Mouse (Mus musculus) lung, embryonic 15.5 days (tissue): Measurements from ENCODE around the gene Rtn4rl1. TPM values are rescaled to one million over a fixed set of nuclear protein-coding genes. Genes with fewer than 3 reads are reported as not detected.

Experiments
- ATAC-seq: fragments of 200-750 bp; cut with Nextera tagmentation; 2 replicates; pipeline ENCODE4 v1.8.0; 2017; ENCODE audit warnings: moderate number of reproducible peaks, borderline replicate concordance; ENCODE audit not compliant: low FRiP score, low TSS enrichment; ENCODE audit errors: extremely low read depth
- H3K27ac ChIP-seq: fragments of 300-500 bp; sonication (generic); 2 replicates; pipeline ENCODE4 v1.5.1; 2015; ENCODE audit warnings: moderate library complexity, mild to moderate bottlenecking, inconsistent platforms
- H3K27me3 ChIP-seq: fragments of 300-500 bp; sonication (generic); 2 replicates; pipeline ENCODE4 v1.6.1; 2015; ENCODE audit warnings: inconsistent platforms
- H3K36me3 ChIP-seq: fragments of 300-500 bp; sonication (generic); 2 replicates; pipeline ENCODE4 v1.6.1; 2015; ENCODE audit warnings: inconsistent platforms
- H3K4me1 ChIP-seq: fragments of 300-500 bp; sonication (generic); 2 replicates; pipeline ENCODE4 v1.6.1; 2015; ENCODE audit warnings: inconsistent platforms
- H3K4me2 ChIP-seq: fragments of 300-500 bp; sonication (generic); 2 replicates; pipeline ENCODE4 v1.6.1; 2015; ENCODE audit warnings: inconsistent platforms, mild to moderate bottlenecking, moderate library complexity
- H3K4me3 ChIP-seq: fragments of 300-500 bp; sonication (generic); 2 replicates; pipeline ENCODE4 v1.5.1; 2015; ENCODE audit warnings: mild to moderate bottlenecking, inconsistent platforms
- H3K9ac ChIP-seq: fragments of 300-500 bp; sonication (generic); 2 replicates; pipeline ENCODE4 v1.6.1; 2015; ENCODE audit warnings: inconsistent platforms
- H3K9me3 ChIP-seq: fragments of 300-500 bp; sonication (generic); 2 replicates; pipeline ENCODE4 v1.6.1; 2016; ENCODE audit warnings: inconsistent platforms
- WGBS: fragments of 180-500 bp; shearing (Covaris S2); methylation state at CpG from one replicate; pipeline ENCODE4 v1.1.7; 2015; 5-methylcytosine and 5-hydroxymethylcytosine counted together
- microRNA counts: library from miRNA; unstranded; fragments of <30 nt; microRNA quantifications from one replicate; lab custom pipeline; 2016
- microRNA-seq: library from miRNA; unstranded; fragments of <30 nt; microRNA quantifications from one replicate; pipeline ENCODE4, GENCODE M21; 2016
- polyA plus RNA-seq: library from polyadenylated mRNA; unstranded; fragments of >200 nt; fragmentation: Nextera tagmentation; extraction: Ambion mirVana; gene quantifications from 2 replicates; pipeline ENCODE4 v1.2.1, GENCODE M21; 2015

Rtn4rl1 gene
- polyA plus RNA-seq, 1 experiment from 2014 or later: 3.3 TPM

DNA sequence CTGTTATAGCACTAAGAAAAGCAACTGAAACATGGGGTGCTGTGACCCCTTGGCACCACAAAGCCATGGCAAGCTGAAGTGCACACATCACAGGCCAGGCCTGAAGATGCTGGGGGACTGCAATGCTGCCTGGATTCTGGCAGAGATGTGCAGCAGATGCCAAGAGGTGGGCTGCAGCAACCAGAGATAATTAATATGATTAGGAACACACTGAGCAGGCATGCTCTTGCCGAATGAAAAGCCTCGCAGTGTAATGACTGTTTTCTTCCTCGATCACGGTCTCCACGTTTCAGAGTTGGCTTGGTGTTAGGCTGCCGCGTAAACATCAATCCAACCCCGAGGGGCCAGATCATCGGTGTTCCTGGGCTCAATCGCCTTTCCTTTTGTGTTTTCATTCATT lies 106.2 kb downstream of the Rtn4rl1 start:
- ATAC-seq: no peak
- H3K9ac ChIP-seq: no peak overlapping the region
- no peaks in the 10 kb centered on the region for H3K27me3 ChIP-seq
- H3K9me3 ChIP-seq: no peaks in the 10 kb centered on the region
- no peak overlapping the region for H3K27ac ChIP-seq
- no peak overlapping the region for H3K4me2 ChIP-seq
- H3K4me1 ChIP-seq: peaks cover 2% of the 10 kb centered on the region; the same call in 1 of the 2 replicates
- WGBS: 90% methylated on average over 10 of the region's 10 CpGs
- H3K4me3 ChIP-seq: no peak overlapping the region
- peaks cover 47% of the 10 kb centered on the region for H3K36me3 ChIP-seq

DNA sequence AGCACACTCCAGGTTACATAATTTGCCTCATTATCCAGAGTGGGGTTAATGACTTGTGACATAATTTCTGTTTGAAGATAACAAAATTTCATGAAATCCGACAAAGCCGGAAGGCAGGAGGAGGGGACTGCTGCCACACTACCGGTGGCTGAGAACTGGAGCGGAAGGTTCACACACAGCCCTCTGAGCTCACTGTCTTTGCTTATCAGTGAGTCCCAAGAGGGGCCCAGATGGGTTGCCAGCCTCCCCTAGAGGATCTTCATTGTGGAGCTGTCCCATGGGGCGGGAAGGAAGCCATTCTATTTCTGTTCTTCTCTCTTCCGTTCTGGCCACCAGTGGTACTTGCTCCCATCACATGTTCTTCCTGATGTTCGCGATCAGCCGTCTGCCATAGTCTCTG lies 107.4 kb downstream of the Rtn4rl1 start:
- Histone ChIP-seq H3K36me3 (peaks cover 56% of the 10 kb centered on the region), H3K27ac (no peak overlapping the region), H3K9me3 (no peaks in the 10 kb centered on the region), H3K4me3 (no peak overlapping the region), H3K4me1 (no peaks in the 10 kb centered on the region; the same call in 1 of the 2 replicates), H3K9ac (no peak overlapping the region), H3K27me3 (no peaks in the 10 kb centered on the region), H3K4me2 (no peak overlapping the region)
- 70% methylated on average over 9 of the region's 9 CpGs for WGBS
- ATAC-seq: no peak

DNA sequence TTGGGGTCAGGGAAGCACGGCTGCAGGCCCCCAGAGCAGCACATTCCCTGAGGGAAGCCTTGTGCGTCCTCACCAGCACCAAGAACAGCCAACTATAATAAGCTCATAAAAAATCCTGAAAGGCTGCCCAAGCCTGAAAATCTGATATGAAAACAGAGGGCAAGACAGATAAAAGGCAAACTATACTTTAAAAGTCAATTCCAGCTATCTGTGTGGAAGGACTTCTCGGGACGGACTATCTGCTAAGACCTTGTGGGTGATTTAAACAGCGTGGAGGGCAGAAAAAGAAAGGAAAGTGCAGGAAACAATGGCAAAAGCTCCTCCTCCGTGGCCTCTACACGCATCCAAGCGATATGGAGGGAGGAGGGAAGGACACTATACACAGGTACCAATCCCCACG lies 111.2 kb downstream of the Rtn4rl1 start:
- ATAC-seq: no peak
- Histone ChIP-seq H3K27me3 (no peaks in the 10 kb centered on the region), H3K9me3 (no peaks in the 10 kb centered on the region), H3K4me1 (no peaks in the 10 kb centered on the region), H3K36me3 (peaks cover 87% of the 10 kb centered on the region), H3K4me3 (no peak overlapping the region), H3K4me2 (no peak overlapping the region), H3K27ac (no peak overlapping the region), H3K9ac (no peak overlapping the region)
- 84% methylated on average over 9 of the region's 9 CpGs for WGBS

DNA sequence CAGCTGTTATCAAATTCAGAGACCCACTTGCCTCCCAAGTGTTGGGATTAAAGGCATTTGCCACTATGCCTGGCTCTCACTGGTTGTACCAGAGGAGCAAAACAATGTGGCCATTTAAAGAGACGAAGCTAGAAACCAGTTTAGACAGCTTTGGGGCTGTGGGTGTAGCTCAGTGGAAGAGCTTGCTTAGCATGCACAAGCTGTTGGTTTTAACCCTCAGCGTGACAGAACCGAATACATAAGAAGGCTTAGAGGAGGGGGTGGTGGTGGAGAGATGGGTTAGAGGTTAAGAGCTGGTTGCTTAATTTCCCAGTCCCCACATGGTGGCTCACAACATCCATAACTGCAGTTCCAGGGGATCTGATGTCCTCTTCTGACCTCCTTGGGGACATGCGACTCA lies 115.1 kb downstream of the Rtn4rl1 start:
- 85% methylated on average over 4 of the region's 4 CpGs for WGBS
- no peak overlapping the region for H3K4me3 ChIP-seq
- no peak overlapping the region for H3K4me2 ChIP-seq
- no peaks in the 10 kb centered on the region for H3K9me3 ChIP-seq
- no peak overlapping the region for H3K9ac ChIP-seq
- peaks cover 85% of the 10 kb centered on the region for H3K36me3 ChIP-seq
- ATAC-seq: no peak
- no peaks in the 10 kb centered on the region for H3K27me3 ChIP-seq
- no peaks in the 10 kb centered on the region for H3K4me1 ChIP-seq
- no peak overlapping the region for H3K27ac ChIP-seq

DNA sequence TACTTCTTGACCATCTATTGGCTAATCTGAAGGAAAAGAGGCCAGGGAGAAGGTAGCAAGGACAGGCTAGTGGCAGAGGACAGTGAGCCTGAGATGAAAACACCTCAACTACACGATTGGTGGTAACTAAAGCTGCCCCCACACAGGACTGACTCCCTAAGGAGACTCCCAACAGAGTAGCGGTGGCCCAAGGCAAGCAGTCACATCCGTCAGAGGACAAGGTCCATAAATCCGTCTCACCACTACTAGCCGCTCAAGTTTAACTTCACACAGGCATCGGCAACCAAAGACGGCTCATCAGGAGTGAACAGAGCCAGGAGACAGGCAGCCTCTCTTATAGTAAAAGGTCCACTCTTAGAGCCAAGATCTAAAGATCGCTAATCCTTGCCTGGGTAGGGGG lies 117.2 kb downstream of the Rtn4rl1 start:
- Histone ChIP-seq H3K27me3 (no peaks in the 10 kb centered on the region), H3K36me3 (peaks cover 88% of the 10 kb centered on the region), H3K9me3 (no peaks in the 10 kb centered on the region), H3K4me1 (no peaks in the 10 kb centered on the region), H3K27ac (no peak overlapping the region), H3K4me3 (no peak overlapping the region), H3K4me2 (no peak overlapping the region), H3K9ac (no peak overlapping the region)
- ATAC-seq: no peak
- 82% methylated on average over 8 of the region's 8 CpGs for WGBS

DNA sequence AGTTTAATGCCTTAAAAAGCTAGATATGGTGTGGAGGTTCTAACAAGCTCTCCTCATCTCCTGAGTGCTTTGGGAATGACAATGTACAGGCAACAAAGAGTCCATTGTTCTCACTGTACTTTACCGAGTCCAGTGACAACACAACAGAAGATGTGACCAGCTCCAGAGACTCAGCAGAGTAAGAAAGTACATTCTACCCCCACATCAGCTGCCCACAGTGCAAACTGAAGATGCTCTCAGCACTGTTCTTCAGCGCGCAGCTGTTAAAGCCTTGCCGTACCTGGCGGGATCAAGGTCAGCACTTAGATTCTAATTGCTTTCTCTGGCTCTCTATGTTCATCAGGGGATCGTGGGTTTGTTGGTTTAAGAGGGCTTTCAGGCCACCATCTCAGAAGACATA lies 118.2 kb downstream of the Rtn4rl1 start:
- Histone ChIP-seq H3K4me2 (no peak overlapping the region), H3K36me3 (peaks cover 86% of the 10 kb centered on the region), H3K9ac (no peak overlapping the region), H3K4me3 (no peak overlapping the region), H3K9me3 (no peaks in the 10 kb centered on the region), H3K27ac (no peak overlapping the region), H3K4me1 (no peaks in the 10 kb centered on the region), H3K27me3 (no peaks in the 10 kb centered on the region)
- 76% methylated on average over 6 of the region's 6 CpGs for WGBS
- no peak for ATAC-seq

DNA sequence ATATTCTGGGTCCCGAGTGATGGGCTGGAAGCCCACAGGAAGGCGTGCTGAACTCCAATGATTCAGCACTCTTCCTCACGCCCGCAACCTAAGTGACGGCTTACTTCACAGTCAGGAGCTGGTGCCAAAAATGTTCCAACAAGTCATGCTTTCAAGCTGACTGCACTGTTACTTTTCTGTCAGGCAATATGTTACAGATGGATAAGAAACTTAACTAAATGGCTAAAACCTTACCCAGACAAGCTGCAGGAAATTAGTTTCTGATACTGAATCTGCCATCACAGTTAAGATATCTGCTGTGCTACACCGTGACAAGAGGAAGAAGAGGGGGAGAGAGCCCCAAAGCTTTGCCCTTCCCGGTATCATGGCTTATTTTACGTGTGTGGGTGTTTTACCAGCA lies 120.3 kb downstream of the Rtn4rl1 start:
- H3K36me3 ChIP-seq: peaks cover 77% of the 10 kb centered on the region
- 76% methylated on average over 8 of the region's 8 CpGs for WGBS
- H3K9me3 ChIP-seq: no peaks in the 10 kb centered on the region
- no peak overlapping the region for H3K4me2 ChIP-seq
- H3K27me3 ChIP-seq: no peaks in the 10 kb centered on the region
- H3K4me3 ChIP-seq: no peak overlapping the region
- no peak overlapping the region for H3K9ac ChIP-seq
- no peak for ATAC-seq
- no peak overlapping the region for H3K27ac ChIP-seq
- H3K4me1 ChIP-seq: no peaks in the 10 kb centered on the region; the same call in 1 of the 2 replicates

MicroRNA genes within 50 kb of the gene (microRNA counts, 519-probe panel; counts per million panel counts)
- microRNA mmu-miR-132 (lab: Ali Mortazavi, UCI) (2,661 counts per million, percentile 65 among the panel's probes with 10 or more counts), microRNA mmu-miR-212 (lab: Ali Mortazavi, UCI) (19.7 counts per million)

Small RNA genes within 50 kb of the gene (microRNA-seq; reads per million reads assigned to microRNA genes)
- gene Mir132 (322 reads per million, percentile 66 among the genes with 10 or more reads in this experiment), gene Mir212 (37.1 reads per million, percentile 42 among the genes with 10 or more reads in this experiment)

Other genes with a start within 250 kb of the Rtn4rl1 start
- 20.1 and 21.7 TPM in 2 replicates for gene Hic1, start 24.3 kb upstream of the Rtn4rl1 start, polyA plus RNA-seq
- 25.5 and 26.2 TPM in 2 replicates for gene Ovca2, start 14.9 kb upstream of the Rtn4rl1 start, polyA plus RNA-seq
- 20.4 and 21.0 TPM in 2 replicates for gene Dph1, start 2.5 kb upstream of the Rtn4rl1 start, polyA plus RNA-seq
- 169 and 176 TPM in 2 replicates for gene Rpa1, start 154.5 kb downstream of the Rtn4rl1 start, polyA plus RNA-seq
- 14.4 and 14.6 TPM in 2 replicates for gene Smyd4, start 154.7 kb downstream of the Rtn4rl1 start, polyA plus RNA-seq
- 46.1 and 57.0 TPM in 2 replicates for gene Serpinf1, start 228.9 kb downstream of the Rtn4rl1 start, polyA plus RNA-seq
- gene Serpinf2, start 245.8 kb downstream of the Rtn4rl1 start, polyA plus RNA-seq: 0.89 and 4.3 TPM in 2 replicates